Mouse (Mus musculus) spleen, adult 2 months (tissue): ENCODE measurements around the gene Rragd.

Experiments
- CTCF ChIP-seq: fragments of 200-500 bp; IDR thresholded peaks from 2 replicates; pipeline ENCODE4 v1.5.1; 2011; ENCODE audit warnings: mild to moderate bottlenecking, inconsistent platforms; ENCODE audit not compliant: insufficient read depth, insufficient read length, insufficient replicate concordance; ENCODE audit errors: extremely low read depth
- POLR2A ChIP-seq: fragments of 200-500 bp; IDR thresholded peaks from 2 replicates; pipeline ENCODE4 v1.6.1; 2011; ENCODE audit warnings: low read depth, low read length, inconsistent platforms

GRCm38 (mm10) chr4:32952681-32953080 is 30.2 kb upstream of the Rragd start:
- TF ChIP-seq CTCF: no peak
- no peak for TF ChIP-seq POLR2A
